Mouse (Mus musculus) ES-Bruce4 (cell line): Measurements from ENCODE around the gene Hdgfl3. TPM values are rescaled to one million over a fixed set of nuclear protein-coding genes. Genes with fewer than 3 reads are reported as not detected.
A peak's percentile ranks its signal among the peaks of the same experiment; 100 is the strongest.

Source experiments
- H3K27ac ChIP-seq: 2 replicates; pipeline ENCODE4 v1.5.1; 2012; ENCODE audit warnings: low read length, inconsistent platforms; ENCODE audit not compliant: insufficient read depth
- H3K27me3 ChIP-seq: 2 replicates; pipeline ENCODE4 v1.6.1; 2012; ENCODE audit warnings: mild to moderate bottlenecking, low read length, inconsistent platforms; ENCODE audit not compliant: control insufficient read depth, poor library complexity, insufficient read depth, severe bottlenecking
- H3K36me3 ChIP-seq: 2 replicates; pipeline ENCODE4 v1.6.1; 2012; ENCODE audit warnings: inconsistent platforms, mild to moderate bottlenecking, low read length, moderate library complexity; ENCODE audit not compliant: control insufficient read depth, poor library complexity, insufficient read depth, severe bottlenecking
- H3K4me1 ChIP-seq: one replicate; pipeline ENCODE4 v1.8.1; 2011; ENCODE audit warnings: low read length; ENCODE audit not compliant: control insufficient read depth, insufficient read depth
- H3K4me3 ChIP-seq: 2 replicates; pipeline ENCODE4 v1.5.1; 2011; ENCODE audit warnings: low read depth, mild to moderate bottlenecking, low read length
- H3K9ac ChIP-seq: 2 replicates; pipeline ENCODE4 v1.6.1; 2012; ENCODE audit warnings: low read depth, mild to moderate bottlenecking, inconsistent platforms; ENCODE audit not compliant: poor library complexity, severe bottlenecking
- H3K9me3 ChIP-seq: replicated peaks from 2 replicates; pipeline ENCODE4 v1.6.1; 2012; ENCODE audit warnings: mild to moderate bottlenecking, low read length, inconsistent platforms; ENCODE audit not compliant: control insufficient read depth, poor library complexity, insufficient read depth, severe bottlenecking
- CTCF ChIP-seq: IDR thresholded peaks from one replicate; pipeline ENCODE4 v1.8.1; 2011; ENCODE audit warnings: low read depth, low read length
- EP300 ChIP-seq: IDR thresholded peaks from 2 replicates; pipeline ENCODE4 v1.6.1; 2011; ENCODE audit warnings: low read depth, low read length; ENCODE audit not compliant: insufficient read depth
- POLR2A ChIP-seq: IDR thresholded peaks from one replicate; pipeline ENCODE4 v1.8.1; 2011; ENCODE audit warnings: low read length; ENCODE audit not compliant: insufficient read depth
- polyA plus RNA-seq: library from polyadenylated mRNA; stranded (reverse); fragments of >200 nt; gene quantifications from 2 replicates; pipeline ENCODE4 v1.2.4, GENCODE M21; 2011; ENCODE audit warnings: low read depth; ENCODE audit not compliant: missing spikeins, insufficient read depth, insufficient read length

The Hdgfl3 gene
- 8.3 TPM in 2 replicates for polyA plus RNA-seq

DNA sequence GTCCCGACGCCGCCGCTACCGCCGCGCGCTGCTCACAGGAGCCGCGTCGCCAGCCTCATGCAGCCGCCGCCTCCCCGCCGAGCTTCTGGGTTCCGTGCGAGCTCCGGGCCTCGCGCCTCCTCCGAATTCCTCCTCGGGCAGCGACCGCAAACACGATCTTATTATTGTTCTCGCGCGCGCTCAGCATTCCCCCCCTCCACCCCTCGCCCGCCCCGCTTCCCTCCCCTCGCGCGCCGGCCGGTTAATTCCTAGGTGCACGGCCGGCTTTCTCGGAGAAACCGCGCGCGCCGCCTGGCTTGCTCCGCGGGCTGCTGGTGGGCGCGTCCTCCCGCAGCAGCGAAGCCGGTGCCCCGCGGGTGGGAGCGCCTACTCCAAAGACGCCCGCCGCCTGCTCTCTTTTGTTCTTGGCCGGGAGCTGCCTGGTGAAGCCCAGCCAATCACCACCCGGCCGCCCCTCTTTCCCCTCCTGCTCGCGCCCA lies at the start of gene Hdgfl3:
Hdgfl3 (minus strand) TSS at position 207 of the 479 bp plus-strand sequence.
- no peak within 1 kb of the TSS for H3K27ac ChIP-seq

DNA sequence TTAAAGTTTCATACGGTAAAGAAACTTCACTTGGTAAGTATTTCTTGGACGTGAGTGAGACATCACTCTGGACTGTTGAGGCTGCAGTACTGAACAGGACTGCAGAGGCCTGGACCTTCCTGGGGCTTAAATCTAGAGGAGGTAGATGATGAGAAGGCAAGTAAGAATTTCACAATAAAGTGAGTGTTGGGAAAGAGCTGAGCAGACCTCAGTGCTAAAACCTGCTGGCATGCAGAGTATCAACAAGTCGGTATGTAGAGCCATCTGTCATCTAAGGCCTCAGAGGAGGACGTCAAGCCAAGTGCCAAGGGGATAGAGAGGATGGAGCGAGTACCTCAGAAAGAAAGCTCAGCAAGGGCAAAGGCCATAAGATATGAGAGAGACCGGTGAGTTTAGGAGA lies 49.4 kb upstream of the Hdgfl3 start:
- Histone ChIP-seq H3K4me3 (no peak overlapping the region), H3K9ac (no peak overlapping the region), H3K27me3 (no peaks in the 10 kb centered on the region), H3K27ac (no peak overlapping the region), H3K4me1 (no peaks in the 10 kb centered on the region), H3K9me3 (no peaks in the 10 kb centered on the region), H3K36me3 (no peaks in the 10 kb centered on the region)
- TF ChIP-seq CTCF (no peak), POLR2A (no peak), EP300 (no peak)

More for the DNA sequence above, at the start of gene Hdgfl3:
- TF ChIP-seq CTCF (no peak), EP300 (no peak), POLR2A (no peak)
- Histone ChIP-seq H3K36me3 (no peaks in the 10 kb centered on the region), H3K4me1 (no peaks in the 10 kb centered on the region), H3K9me3 (no peaks in the 10 kb centered on the region), H3K9ac (peak within 1 kb of the TSS; percentile 96), H3K4me3 (peak within 1 kb of the TSS; percentile 88), H3K27me3 (peaks cover 20% of the 10 kb centered on the region)

DNA sequence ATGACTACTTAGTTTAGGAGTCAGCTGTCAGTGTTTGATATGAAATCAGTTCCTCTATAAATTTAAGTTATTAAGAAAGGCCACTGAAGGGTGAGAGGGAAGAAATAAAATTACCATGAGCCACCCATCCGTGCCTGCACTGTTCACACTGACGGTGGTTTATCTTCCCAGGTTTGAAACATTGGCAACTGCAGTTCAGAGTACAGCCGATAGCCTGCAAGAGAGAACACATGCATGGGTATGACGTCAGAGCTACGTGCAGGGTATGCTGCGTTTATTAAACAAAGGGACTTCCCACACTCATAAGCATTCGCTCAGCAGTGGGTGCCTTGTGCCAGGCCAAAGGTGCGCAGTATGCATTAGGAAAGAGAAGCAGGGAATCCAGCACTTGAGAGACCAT lies 44.0 kb upstream of the Hdgfl3 start:
- Histone ChIP-seq H3K4me3 (no peak overlapping the region), H3K4me1 (no peaks in the 10 kb centered on the region), H3K27ac (no peak overlapping the region), H3K9me3 (no peaks in the 10 kb centered on the region), H3K27me3 (no peaks in the 10 kb centered on the region), H3K36me3 (no peaks in the 10 kb centered on the region), H3K9ac (no peak overlapping the region)
- no peak for TF ChIP-seq POLR2A
- TF ChIP-seq CTCF = no peak
- TF ChIP-seq EP300 = no peak

DNA sequence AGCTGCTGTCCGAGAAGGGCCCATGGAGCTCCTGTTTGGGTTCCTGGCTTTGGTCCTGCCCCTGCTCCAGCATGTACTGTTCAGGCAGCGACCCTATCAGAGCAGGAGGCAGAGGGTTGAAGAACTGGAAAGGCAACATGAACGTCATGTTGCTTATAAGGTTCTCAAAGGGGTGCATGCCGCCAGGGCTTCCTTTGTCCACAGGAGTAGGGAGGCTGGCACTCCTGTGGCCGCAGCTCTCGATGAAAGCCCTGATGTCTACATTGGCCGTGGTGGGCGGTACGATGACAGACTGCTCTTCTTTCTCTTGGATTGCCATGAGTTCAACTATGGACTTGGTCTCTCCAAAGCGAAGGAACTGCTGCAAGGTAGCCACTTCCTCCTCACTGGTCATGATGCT lies 40.3 kb upstream of the Hdgfl3 start:
- Histone ChIP-seq H3K36me3 (no peaks in the 10 kb centered on the region), H3K27me3 (no peaks in the 10 kb centered on the region)

DNA sequence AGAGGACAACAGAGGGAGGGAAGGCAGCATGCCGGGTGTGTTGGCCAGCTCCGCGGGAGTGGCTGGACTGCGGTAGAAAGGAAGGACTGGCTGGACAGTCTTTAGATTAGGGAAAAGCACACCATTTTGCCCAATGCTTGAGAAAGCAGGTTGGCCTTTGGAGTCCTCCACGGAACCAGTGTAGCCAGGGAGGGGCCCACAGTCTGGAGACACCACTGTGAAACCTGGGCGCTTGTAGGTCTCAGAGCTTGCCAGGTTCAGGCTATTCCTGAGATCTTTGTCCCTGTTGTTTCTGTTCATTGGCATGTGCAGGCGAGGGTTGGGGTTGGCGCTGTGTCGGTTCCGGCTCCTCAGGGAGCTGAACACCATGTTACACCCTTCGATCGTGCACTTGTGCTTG lies 39.7 kb upstream of the Hdgfl3 start:
- no peak overlapping the region for H3K27ac ChIP-seq
- H3K9me3 ChIP-seq = no peaks in the 10 kb centered on the region
- no peaks in the 10 kb centered on the region for H3K36me3 ChIP-seq
- no peaks in the 10 kb centered on the region for H3K4me1 ChIP-seq
- no peak overlapping the region for H3K4me3 ChIP-seq
- H3K27me3 ChIP-seq = no peaks in the 10 kb centered on the region
- no peak overlapping the region for H3K9ac ChIP-seq
- TF ChIP-seq POLR2A (no peak), CTCF (no peak), EP300 (no peak)

More for the DNA sequence above, 40.3 kb upstream of the Hdgfl3 start:
- Histone ChIP-seq H3K4me1 (no peaks in the 10 kb centered on the region), H3K4me3 (no peak overlapping the region), H3K9me3 (no peaks in the 10 kb centered on the region), H3K9ac (no peak overlapping the region), H3K27ac (no peak overlapping the region)
- TF ChIP-seq CTCF = no peak
- TF ChIP-seq EP300 = no peak
- no peak for TF ChIP-seq POLR2A

DNA sequence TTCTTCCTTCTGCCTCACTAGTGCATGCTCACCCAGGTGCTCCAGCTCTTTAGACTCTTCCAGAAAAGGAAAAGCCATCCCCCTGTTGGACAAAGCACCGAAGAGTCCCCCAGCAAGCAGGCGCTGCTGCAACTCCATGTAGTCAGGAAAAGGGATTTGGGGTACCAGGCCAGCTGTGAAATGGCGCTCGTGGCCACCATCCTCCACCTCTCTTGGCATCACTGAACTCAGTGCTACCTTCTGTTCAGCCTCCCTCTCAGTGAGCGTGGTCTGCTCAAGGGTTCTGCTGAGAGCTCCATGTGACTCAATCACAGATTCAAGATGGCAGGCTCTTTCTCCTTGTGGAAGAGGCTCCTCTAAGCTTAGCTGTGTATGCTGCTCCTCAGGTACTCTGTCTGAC lies 39.1 kb upstream of the Hdgfl3 start:
- TF ChIP-seq CTCF (no peak), EP300 (no peak), POLR2A (no peak)
- Histone ChIP-seq H3K4me1 (no peaks in the 10 kb centered on the region), H3K36me3 (no peaks in the 10 kb centered on the region), H3K27ac (no peak overlapping the region), H3K27me3 (no peaks in the 10 kb centered on the region), H3K9ac (no peak overlapping the region), H3K4me3 (no peak overlapping the region), H3K9me3 (no peaks in the 10 kb centered on the region)
